Mouse (Mus musculus) retina, postnatal 7 days (tissue): ENCODE results near the gene Icam5.

Source experiments
- DNase-seq: peaks from one replicate; pipeline ENCODE4 v3.0.0-alpha.2; 2012; ENCODE audit warnings: low read depth, low spot score

The Icam5 gene

GRCm38 (mm10) chr9:21014691-21015570 lies 16.9 kb upstream of the Icam5 start:
- DNase-seq: no peak

- DNase-seq: no peak
Observed at GRCm38 (mm10) chr9:21015571-21016130, 16.2 kb upstream of the Icam5 start, which contains the start of gene Icam1. Gene Icam1 (plus strand): TSS chr9:21015985.

- DNase-seq: no peak
Observed at GRCm38 (mm10) chr9:21016331-21017176, 15.3 kb upstream of the Icam5 start.

- DNase-seq: no peak
Observed at GRCm38 (mm10) chr9:21017177-21017575, 14.7 kb upstream of the Icam5 start.

GRCm38 (mm10) chr9:21018600-21018999 lies 13.3 kb upstream of the Icam5 start:
- no peak for DNase-seq

- no peak for DNase-seq
Observed at GRCm38 (mm10) chr9:21021363-21021762, 10.5 kb upstream of the Icam5 start.

GRCm38 (mm10) chr9:21022288-21022687 lies 9.6 kb upstream of the Icam5 start:
- no peak for DNase-seq

- DNase-seq: no peak
Observed at GRCm38 (mm10) chr9:21022726-21023125, 9.1 kb upstream of the Icam5 start.

- no peak for DNase-seq
Observed at GRCm38 (mm10) chr9:21025258-21025810, 6.5 kb upstream of the Icam5 start.

- no peak for DNase-seq
Observed at GRCm38 (mm10) chr9:21026849-21027248, 5.0 kb upstream of the Icam5 start.

GRCm38 (mm10) chr9:21027774-21028290 lies 4.0 kb upstream of the Icam5 start:
- no peak for DNase-seq

GRCm38 (mm10) chr9:21028560-21029110 lies 3.2 kb upstream of the Icam5 start:
- DNase-seq: no peak

GRCm38 (mm10) chr9:21029291-21030054 lies 2.4 kb upstream of the Icam5 start, which contains the start of gene Icam4:
Gene Icam4 (plus strand): TSS chr9:21029373.
- no peak for DNase-seq

GRCm38 (mm10) chr9:21030055-21030600 lies 1.7 kb upstream of the Icam5 start:
- no peak for DNase-seq

- no peak for DNase-seq
Observed at GRCm38 (mm10) chr9:21030781-21031250, 1.1 kb upstream of the Icam5 start.

- DNase-seq: no peak
Observed at GRCm38 (mm10) chr9:21031251-21031895, 500 bp upstream of the Icam5 start.

- DNase-seq: no peak
Observed at GRCm38 (mm10) chr9:21032491-21032890, 618 bp downstream of the Icam5 start.

- no peak for DNase-seq
Observed at GRCm38 (mm10) chr9:21033136-21033535, 1.3 kb downstream of the Icam5 start.

- DNase-seq: no peak
Observed at GRCm38 (mm10) chr9:21034481-21035085, 2.7 kb downstream of the Icam5 start.
